Mouse (Mus musculus): ENCODE data around the gene Csf3. TPM values are rescaled to one million over a fixed set of nuclear protein-coding genes. Genes with fewer than 3 reads are reported as not detected.
"Not testable (repeated sequence)": the region's sequence is repeated elsewhere in the genome, so short reads cannot be mapped to it uniquely, and the experiment has no call there.

Csf3 gene
- polyA plus RNA-seq, 1 experiment from 2014 or later: not detected

- DNase-seq (ENCODE audit: low spot score, missing footprints) (no peak), ATAC-seq (ENCODE audit: low FRiP score) (no peak)
- H3K4me3 ChIP-seq (ENCODE audit: low read depth, low read length): no peak overlapping the region
- H3K4me2 ChIP-seq: no peak overlapping the region
- no peaks in the 10 kb centered on the region for H3K9me3 ChIP-seq (ENCODE audit: control insufficient read depth, low read length)
- 95% methylated on average over 10 of the region's 10 CpGs for WGBS
- peaks cover 23% of the 10 kb centered on the region for H3K36me3 ChIP-seq (ENCODE audit: control insufficient read depth, insufficient read depth, low read length)
- no peaks in the 10 kb centered on the region for H3K4me1 ChIP-seq (ENCODE audit: control insufficient read depth, insufficient read depth, low read length)
- H3K9ac ChIP-seq (ENCODE audit: low read length): no peak overlapping the region
- H3K27ac ChIP-seq (ENCODE audit: low read depth, low read length): no peak overlapping the region
- H3K27me3 ChIP-seq (ENCODE audit: control insufficient read depth, insufficient read depth, low read length): no peaks in the 10 kb centered on the region
These were observed 4.0 kb downstream of the Csf3 start for GRCm38 (mm10) chr11:98705021-98705420.

- 91% methylated on average over 22 of the region's 22 CpGs for WGBS
- ATAC-seq (ENCODE audit: low FRiP score) (no peak), DNase-seq (ENCODE audit: low spot score, missing footprints) (no peak)
- no peak overlapping the region for H3K9ac ChIP-seq (ENCODE audit: low read length)
- H3K27ac ChIP-seq (ENCODE audit: low read depth, low read length): no peak overlapping the region
- H3K36me3 ChIP-seq (ENCODE audit: control insufficient read depth, insufficient read depth, low read length): peaks cover 28% of the 10 kb centered on the region
- no peaks in the 10 kb centered on the region for H3K9me3 ChIP-seq (ENCODE audit: control insufficient read depth, low read length)
- no peak overlapping the region for H3K4me2 ChIP-seq
- H3K4me1 ChIP-seq (ENCODE audit: control insufficient read depth, insufficient read depth, low read length): no peaks in the 10 kb centered on the region
- H3K27me3 ChIP-seq (ENCODE audit: control insufficient read depth, insufficient read depth, low read length): no peaks in the 10 kb centered on the region
- no peak overlapping the region for H3K4me3 ChIP-seq (ENCODE audit: low read depth, low read length)
These were observed 6.6 kb downstream of the Csf3 start for GRCm38 (mm10) chr11:98707401-98708281.

- 94% methylated on average over 19 of the region's 19 CpGs for WGBS
- no peak for ATAC-seq (ENCODE audit: low FRiP score)
- H3K36me3 ChIP-seq (ENCODE audit: control insufficient read depth, insufficient read depth, low read length): peaks cover 30% of the 10 kb centered on the region
- no peak overlapping the region for H3K4me2 ChIP-seq
- H3K9ac ChIP-seq (ENCODE audit: low read length): no peak overlapping the region
- no peaks in the 10 kb centered on the region for H3K27me3 ChIP-seq (ENCODE audit: control insufficient read depth, insufficient read depth, low read length)
- no peaks in the 10 kb centered on the region for H3K4me1 ChIP-seq (ENCODE audit: control insufficient read depth, insufficient read depth, low read length)
- no peak overlapping the region for H3K27ac ChIP-seq (ENCODE audit: low read depth, low read length)
- no peak overlapping the region for H3K4me3 ChIP-seq (ENCODE audit: low read depth, low read length)
- no peaks in the 10 kb centered on the region for H3K9me3 ChIP-seq (ENCODE audit: control insufficient read depth, low read length)
- DNase-seq (ENCODE audit: low spot score, missing footprints): no peak
These were observed 7.4 kb downstream of the Csf3 start for GRCm38 (mm10) chr11:98708282-98708956.

GRCm38 (mm10) chr11:98709001-98709741 is 8.1 kb downstream of the Csf3 start:
- WGBS: 90% methylated on average over 26 of the region's 26 CpGs
- no peak for ATAC-seq (ENCODE audit: low FRiP score)
- Histone ChIP-seq H3K4me2 (no peak overlapping the region), H3K27ac (ENCODE audit: low read depth, low read length) (no peak overlapping the region), H3K4me3 (ENCODE audit: low read depth, low read length) (no peak overlapping the region), H3K4me1 (ENCODE audit: control insufficient read depth, insufficient read depth, low read length) (no peaks in the 10 kb centered on the region), H3K9ac (ENCODE audit: low read length) (no peak overlapping the region), H3K9me3 (ENCODE audit: control insufficient read depth, low read length) (no peaks in the 10 kb centered on the region), H3K27me3 (ENCODE audit: control insufficient read depth, insufficient read depth, low read length) (no peaks in the 10 kb centered on the region), H3K36me3 (ENCODE audit: control insufficient read depth, insufficient read depth, low read length) (peaks cover 30% of the 10 kb centered on the region)
- no peak for DNase-seq (ENCODE audit: low spot score, missing footprints)

- Histone ChIP-seq H3K4me1 (ENCODE audit: control insufficient read depth, insufficient read depth, low read length) (no peaks in the 10 kb centered on the region), H3K27me3 (ENCODE audit: control insufficient read depth, insufficient read depth, low read length) (no peaks in the 10 kb centered on the region), H3K36me3 (ENCODE audit: control insufficient read depth, insufficient read depth, low read length) (peaks cover 36% of the 10 kb centered on the region), H3K4me2 (no peak overlapping the region), H3K27ac (ENCODE audit: low read depth, low read length) (no peak overlapping the region), H3K4me3 (ENCODE audit: low read depth, low read length) (no peak overlapping the region), H3K9ac (ENCODE audit: low read length) (no peak overlapping the region), H3K9me3 (ENCODE audit: control insufficient read depth, low read length) (no peaks in the 10 kb centered on the region)
- DNase-seq (ENCODE audit: low spot score, missing footprints) (peak; percentile 97), ATAC-seq (ENCODE audit: low FRiP score) (peak; percentile 30; the same call in 1 of the 2 replicates)
- 55% methylated on average over 12 of the region's 12 CpGs for WGBS
These were observed 9.5 kb downstream of the Csf3 start for GRCm38 (mm10) chr11:98710416-98711045.

GRCm38 (mm10) chr11:98711046-98711434 is 10.0 kb downstream of the Csf3 start:
- H3K27ac ChIP-seq (ENCODE audit: low read depth, low read length): no peak overlapping the region
- no peak overlapping the region for H3K4me2 ChIP-seq
- no peaks in the 10 kb centered on the region for H3K4me1 ChIP-seq (ENCODE audit: control insufficient read depth, insufficient read depth, low read length)
- H3K9me3 ChIP-seq (ENCODE audit: control insufficient read depth, low read length): no peaks in the 10 kb centered on the region
- H3K9ac ChIP-seq (ENCODE audit: low read length): no peak overlapping the region
- ATAC-seq (ENCODE audit: low FRiP score) (no peak), DNase-seq (ENCODE audit: low spot score, missing footprints) (no peak)
- 87% methylated on average over 4 of the region's 4 CpGs for WGBS
- H3K27me3 ChIP-seq (ENCODE audit: control insufficient read depth, insufficient read depth, low read length): no peaks in the 10 kb centered on the region
- peaks cover 33% of the 10 kb centered on the region for H3K36me3 ChIP-seq (ENCODE audit: control insufficient read depth, insufficient read depth, low read length)
- H3K4me3 ChIP-seq (ENCODE audit: low read depth, low read length): no peak overlapping the region

GRCm38 (mm10) chr11:98712009-98712408 is 10.9 kb downstream of the Csf3 start:
- H3K4me1 ChIP-seq (ENCODE audit: control insufficient read depth, insufficient read depth, low read length); H3K9me3 ChIP-seq (ENCODE audit: control insufficient read depth, low read length); H3K9ac ChIP-seq (ENCODE audit: low read length); H3K4me3 ChIP-seq (ENCODE audit: low read depth, low read length); H3K27ac ChIP-seq (ENCODE audit: low read depth, low read length); H3K27me3 ChIP-seq (ENCODE audit: control insufficient read depth, insufficient read depth, low read length); DNase-seq (ENCODE audit: low spot score, missing footprints); ATAC-seq (ENCODE audit: low FRiP score); H3K4me2 ChIP-seq: not testable (repeated sequence)
- WGBS: 92% methylated on average over 6 of the region's 6 CpGs
- peaks cover 27% of the 10 kb centered on the region for H3K36me3 ChIP-seq (ENCODE audit: control insufficient read depth, insufficient read depth, low read length)

GRCm38 (mm10) chr11:98713703-98714102 is 12.6 kb downstream of the Csf3 start:
- ATAC-seq (ENCODE audit: low FRiP score) (no peak), DNase-seq (ENCODE audit: low spot score, missing footprints) (no peak)
- H3K36me3 ChIP-seq (ENCODE audit: control insufficient read depth, insufficient read depth, low read length): peaks cover 24% of the 10 kb centered on the region
- no peak overlapping the region for H3K4me2 ChIP-seq
- whole genome bisulfite sequencing: 89% methylated on average over 12 of the region's 12 CpGs
- H3K4me3 ChIP-seq (ENCODE audit: low read depth, low read length): no peak overlapping the region
- no peaks in the 10 kb centered on the region for H3K9me3 ChIP-seq (ENCODE audit: control insufficient read depth, low read length)
- no peaks in the 10 kb centered on the region; the same call in 1 of the 2 replicates for H3K4me1 ChIP-seq (ENCODE audit: control insufficient read depth, insufficient read depth, low read length)
- H3K27ac ChIP-seq (ENCODE audit: low read depth, low read length): no peak overlapping the region
- no peak overlapping the region for H3K9ac ChIP-seq (ENCODE audit: low read length)
- H3K27me3 ChIP-seq (ENCODE audit: control insufficient read depth, insufficient read depth, low read length): no peaks in the 10 kb centered on the region

Measured in midbrain, embryonic 11.5 days (tissue).